Mouse (Mus musculus) heart, embryonic 10.5 days (tissue): ENCODE results near the gene Afg1l. TPM values are rescaled to one million over a fixed set of nuclear protein-coding genes. Genes with fewer than 3 reads are reported as not detected.

Experiments
- DNase-seq: peaks from one replicate; pipeline ENCODE4 v3.0.0-alpha.2; 2017; ENCODE audit warnings: low spot score
- H3K27ac ChIP-seq: fragments of 300-500 bp; sonication (generic); 2 replicates; pipeline ENCODE4 v1.5.1; 2016; ENCODE audit warnings: mild to moderate bottlenecking
- H3K27me3 ChIP-seq: fragments of 300-500 bp; sonication (generic); 2 replicates; pipeline ENCODE4 v1.6.1; 2016; ENCODE audit warnings: mild to moderate bottlenecking; ENCODE audit not compliant: poor library complexity, insufficient read depth, severe bottlenecking
- H3K36me3 ChIP-seq: fragments of 300-500 bp; sonication (generic); 2 replicates; pipeline ENCODE4 v1.6.1; 2016; ENCODE audit warnings: mild to moderate bottlenecking, moderate library complexity
- H3K4me1 ChIP-seq: fragments of 300-500 bp; sonication (generic); 2 replicates; pipeline ENCODE4 v1.6.1; 2016; ENCODE audit warnings: mild to moderate bottlenecking
- H3K4me3 ChIP-seq: fragments of 300-500 bp; sonication (generic); 2 replicates; pipeline ENCODE4 v1.5.1; 2016; ENCODE audit warnings: mild to moderate bottlenecking, moderate library complexity
- H3K9me3 ChIP-seq: fragments of 300-500 bp; sonication (generic); 2 replicates; pipeline ENCODE4 v1.6.1; 2016; ENCODE audit warnings: mild to moderate bottlenecking, moderate library complexity
- WGBS: fragments of 180-500 bp; shearing (Covaris S2); methylation state at CpG from one replicate; pipeline ENCODE4 v1.1.7; 2016; 5-methylcytosine and 5-hydroxymethylcytosine counted together
- polyA plus RNA-seq: library from polyadenylated mRNA; unstranded; fragments of >200 nt; fragmentation: Nextera tagmentation; extraction: Ambion mirVana; gene quantifications from 2 replicates; pipeline ENCODE4 v1.2.1, GENCODE M21; 2016

Gene Afg1l
- polyA plus RNA-seq, 1 experiment from 2014 or later: 8.7 TPM

- Histone ChIP-seq H3K4me1 (peaks cover 18% of the 10 kb centered on the region; the same call in 1 of the 2 replicates), H3K4me3 (no peak overlapping the region), H3K27me3 (no peaks in the 10 kb centered on the region), H3K9me3 (no peaks in the 10 kb centered on the region), H3K36me3 (peaks cover 4% of the 10 kb centered on the region; the same call in 1 of the 2 replicates), H3K27ac (no peak overlapping the region)
- no peak for DNase-seq
- WGBS: 23% methylated on average over 6 of the region's 6 CpGs
Observed at GRCm38 (mm10) chr10:42340426-42340793, 138.0 kb downstream of the Afg1l start.

- no peaks in the 10 kb centered on the region for H3K36me3 ChIP-seq
- H3K4me1 ChIP-seq: peaks cover 18% of the 10 kb centered on the region; the same call in 1 of the 2 replicates
- WGBS: 83% methylated on average over 8 of the region's 8 CpGs
- no peak overlapping the region for H3K4me3 ChIP-seq
- DNase-seq: no peak
- H3K27ac ChIP-seq: no peak overlapping the region
- H3K9me3 ChIP-seq: no peaks in the 10 kb centered on the region
- H3K27me3 ChIP-seq: no peaks in the 10 kb centered on the region
Observed at GRCm38 (mm10) chr10:42339773-42340425, 138.5 kb downstream of the Afg1l start.

DNA sequence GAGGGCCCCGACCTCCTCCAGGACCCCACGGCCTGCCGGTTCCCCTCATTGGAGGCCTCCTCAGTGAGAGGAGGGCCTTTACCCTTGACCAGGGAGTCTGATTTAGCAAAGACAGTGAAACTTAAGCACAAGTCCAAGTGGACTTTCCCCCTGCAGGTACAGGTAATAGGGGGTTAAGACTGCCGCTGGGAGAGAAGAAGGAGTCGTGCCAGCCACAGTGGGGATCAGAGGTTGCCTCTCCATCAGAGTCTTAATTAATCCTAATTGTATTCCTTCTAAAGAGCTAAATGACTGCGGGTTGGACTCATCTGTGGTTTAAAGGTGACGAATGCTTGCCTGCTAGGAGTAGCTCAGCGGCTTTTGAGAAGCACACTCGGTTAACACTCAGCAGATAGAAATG lies 139.9 kb downstream of the Afg1l start:
- H3K9me3 ChIP-seq: no peaks in the 10 kb centered on the region
- no peak overlapping the region for H3K4me3 ChIP-seq
- no peak for DNase-seq
- no peaks in the 10 kb centered on the region for H3K27me3 ChIP-seq
- no peak overlapping the region for H3K27ac ChIP-seq
- no peaks in the 10 kb centered on the region for H3K36me3 ChIP-seq
- H3K4me1 ChIP-seq: peaks cover 18% of the 10 kb centered on the region; the same call in 1 of the 2 replicates
- WGBS: 79% methylated on average over 9 of the region's 9 CpGs

DNA sequence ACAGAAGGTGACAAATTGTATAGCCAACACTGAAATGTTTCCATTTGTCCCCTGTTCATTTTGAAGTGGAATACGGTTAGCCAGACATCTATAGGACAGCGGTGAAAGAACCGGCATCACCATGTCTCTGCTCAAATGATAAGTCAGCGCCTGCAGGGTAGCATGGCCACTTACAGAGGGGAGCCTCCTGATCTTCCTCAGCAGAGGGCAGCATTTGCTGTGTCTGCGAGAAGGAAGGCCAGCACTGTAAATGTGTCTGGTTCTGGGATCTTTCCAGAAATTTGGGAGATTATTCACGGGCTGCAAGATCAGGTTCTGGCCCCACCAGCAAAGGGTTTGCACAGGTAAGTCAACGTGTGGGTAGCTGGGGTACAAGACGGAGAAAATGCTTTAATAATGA lies 150.8 kb downstream of the Afg1l start:
- H3K27ac ChIP-seq: no peak overlapping the region
- no peaks in the 10 kb centered on the region for H3K4me1 ChIP-seq
- no peak overlapping the region for H3K4me3 ChIP-seq
- WGBS: 60% methylated on average over 8 of the region's 8 CpGs
- no peak for DNase-seq
- H3K9me3 ChIP-seq: no peaks in the 10 kb centered on the region
- H3K36me3 ChIP-seq: peaks cover 5% of the 10 kb centered on the region; the same call in 1 of the 2 replicates
- no peaks in the 10 kb centered on the region for H3K27me3 ChIP-seq

DNA sequence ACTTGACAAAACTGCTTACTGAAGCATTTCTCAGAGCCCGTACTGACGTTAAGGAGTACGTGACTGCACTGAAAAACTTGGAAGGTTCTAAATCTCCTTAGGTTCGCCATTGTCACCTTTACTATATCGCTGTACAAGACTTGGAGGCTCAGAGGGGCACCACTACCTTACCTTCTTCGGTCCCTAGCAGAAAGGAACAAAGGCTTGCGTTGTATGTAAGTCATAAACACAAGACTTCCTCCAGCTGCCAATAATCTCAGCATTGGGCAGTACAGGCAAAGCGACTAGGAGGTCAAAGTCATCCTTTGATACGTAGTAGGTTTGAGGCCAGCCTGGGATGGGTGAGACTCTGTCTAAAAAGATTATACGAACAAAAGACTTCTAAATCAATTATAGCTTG lies 153.1 kb downstream of the Afg1l start:
- H3K27ac ChIP-seq: no peak overlapping the region
- H3K4me3 ChIP-seq: no peak overlapping the region
- H3K9me3 ChIP-seq: no peaks in the 10 kb centered on the region
- 92% methylated on average over 10 of the region's 10 CpGs for WGBS
- H3K4me1 ChIP-seq: no peaks in the 10 kb centered on the region
- H3K27me3 ChIP-seq: no peaks in the 10 kb centered on the region
- H3K36me3 ChIP-seq: no peaks in the 10 kb centered on the region
- DNase-seq: no peak

DNA sequence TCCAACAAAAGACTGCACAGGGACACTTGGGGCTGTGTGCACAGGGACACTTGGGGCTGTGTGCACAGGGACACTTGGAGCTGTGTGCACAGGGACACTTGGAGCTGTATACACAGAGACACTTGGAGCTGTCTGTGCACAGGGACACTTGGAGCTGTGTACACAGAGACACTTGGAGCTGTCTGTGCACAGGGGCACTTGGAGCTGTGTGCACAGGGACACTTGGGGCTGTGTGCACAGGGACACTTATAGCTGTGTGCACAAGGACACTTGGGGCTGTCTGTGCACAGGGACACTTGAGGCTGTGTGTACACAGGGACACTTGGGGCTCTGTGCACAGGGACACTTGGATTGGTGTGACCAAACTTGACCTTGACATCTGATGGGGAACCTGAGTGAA lies 154.4 kb downstream of the Afg1l start:
- Histone ChIP-seq H3K36me3 (no peaks in the 10 kb centered on the region), H3K9me3 (no peaks in the 10 kb centered on the region), H3K27me3 (no peaks in the 10 kb centered on the region), H3K27ac (no peak overlapping the region), H3K4me1 (no peaks in the 10 kb centered on the region), H3K4me3 (no peak overlapping the region)
- no peak for DNase-seq

- H3K36me3 ChIP-seq: peaks cover 8% of the 10 kb centered on the region; the same call in 1 of the 2 replicates
- H3K9me3 ChIP-seq: no peaks in the 10 kb centered on the region
- no peak overlapping the region; the same call in 1 of the 2 replicates for H3K4me3 ChIP-seq
- DNase-seq: no peak
- H3K4me1 ChIP-seq: 0 out of 2 replicates have a peak, but pooled peaks cover 3% of the 10 kb centered on the region
- WGBS: 64% methylated on average over 22 of the region's 22 CpGs
- H3K27me3 ChIP-seq: no peaks in the 10 kb centered on the region
- no peak overlapping the region for H3K27ac ChIP-seq
Observed at GRCm38 (mm10) chr10:42313222-42313786, 165.1 kb downstream of the Afg1l start.

- 45% methylated on average over 1 of the region's 1 CpGs for WGBS
- Histone ChIP-seq H3K27me3 (0 out of 2 replicates have a peak, but pooled peaks cover 2% of the 10 kb centered on the region), H3K27ac (no peak overlapping the region), H3K9me3 (no peaks in the 10 kb centered on the region), H3K36me3 (peaks cover 8% of the 10 kb centered on the region; the same call in 1 of the 2 replicates), H3K4me3 (no peak overlapping the region), H3K4me1 (no peaks in the 10 kb centered on the region)
- no peak for DNase-seq
Observed at GRCm38 (mm10) chr10:42312557-42312956, 165.8 kb downstream of the Afg1l start.

DNA sequence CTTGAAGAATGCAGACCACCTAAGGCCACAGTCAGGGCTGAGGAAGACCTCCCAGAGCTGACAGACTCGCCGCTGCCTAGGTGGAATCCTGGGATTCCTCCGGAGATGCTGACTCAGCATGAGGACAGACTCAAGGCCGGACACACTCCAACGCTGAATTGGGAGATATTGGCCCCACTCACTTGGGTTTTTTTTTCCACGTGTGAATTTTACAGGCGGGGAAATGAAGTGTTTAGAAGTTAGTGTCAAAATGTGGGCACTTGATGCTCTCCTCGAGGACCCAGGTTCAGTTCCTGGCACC lies 169.7 kb downstream of the Afg1l start:
- peaks cover 7% of the 10 kb centered on the region; the same call in 1 of the 2 replicates for H3K27me3 ChIP-seq
- H3K27ac ChIP-seq: no peak overlapping the region
- 29% methylated on average over 8 of the region's 8 CpGs for WGBS
- no peaks in the 10 kb centered on the region for H3K4me1 ChIP-seq
- no peak for DNase-seq
- no peaks in the 10 kb centered on the region for H3K9me3 ChIP-seq
- no peaks in the 10 kb centered on the region; the same call in 1 of the 2 replicates for H3K36me3 ChIP-seq
- H3K4me3 ChIP-seq: peak overlapping the region; percentile 45

DNA sequence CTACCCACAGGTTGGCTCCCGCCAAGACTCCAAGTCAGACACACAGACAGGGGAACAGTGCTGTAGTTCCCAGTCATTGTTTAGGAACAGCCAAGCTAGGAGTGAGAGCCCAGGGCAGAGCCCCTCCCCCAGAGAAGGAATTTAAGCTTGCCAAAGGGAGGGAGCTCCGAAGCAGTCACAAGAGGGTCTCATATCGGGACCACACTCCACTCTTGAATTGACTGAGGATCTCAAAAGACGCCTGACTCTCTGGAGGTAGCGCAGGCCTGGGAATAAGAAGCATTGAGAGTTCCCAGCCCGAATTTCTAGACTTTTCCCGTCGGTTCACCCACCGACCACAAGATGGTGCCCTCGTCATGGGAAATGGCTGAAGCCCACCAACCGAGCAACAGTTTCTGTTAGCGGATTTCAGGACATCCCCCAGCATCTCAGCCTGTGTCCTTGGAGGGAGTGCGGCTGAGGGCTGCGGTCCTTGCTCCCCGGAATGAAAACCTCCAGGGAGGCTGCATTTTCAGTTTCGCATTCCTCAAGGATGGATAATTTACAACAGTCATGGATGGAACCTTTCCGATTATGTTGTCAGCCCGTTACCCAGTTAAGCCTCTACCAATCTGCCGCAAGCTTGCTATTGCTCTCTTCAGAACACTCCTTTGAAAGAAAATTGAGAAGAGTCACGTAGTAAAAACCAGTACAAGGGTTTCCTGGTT lies 170.2 kb downstream of the Afg1l start:
- Histone ChIP-seq H3K36me3 (no peaks in the 10 kb centered on the region; the same call in 1 of the 2 replicates), H3K4me1 (no peaks in the 10 kb centered on the region), H3K9me3 (no peaks in the 10 kb centered on the region), H3K27me3 (peaks cover 7% of the 10 kb centered on the region; the same call in 1 of the 2 replicates), H3K27ac (no peak overlapping the region), H3K4me3 (peak overlapping the region; percentile 45)
- WGBS: 8% methylated on average over 20 of the region's 20 CpGs
- peak; percentile 88 for DNase-seq

DNA sequence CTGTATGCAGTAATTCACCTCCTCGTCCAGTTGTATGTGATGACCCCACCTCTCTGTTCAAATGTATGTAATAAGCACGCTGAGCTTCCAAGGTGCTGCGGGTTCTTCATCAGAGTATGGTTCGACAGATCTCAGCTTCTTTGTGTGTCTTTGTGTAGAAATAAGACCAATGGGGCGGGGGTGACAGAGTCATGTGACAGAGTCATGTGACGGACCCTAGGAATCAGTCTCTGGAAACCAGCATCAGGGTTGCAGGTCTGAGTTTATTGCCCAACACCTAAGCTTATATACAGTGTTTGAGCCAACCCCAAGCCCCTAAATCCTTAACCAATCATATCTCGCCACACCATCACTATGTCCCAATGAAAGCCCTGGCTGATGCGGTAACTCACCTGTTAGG lies 171.9 kb downstream of the Afg1l start:
- no peak overlapping the region for H3K4me3 ChIP-seq
- H3K27ac ChIP-seq: no peak overlapping the region
- H3K9me3 ChIP-seq: no peaks in the 10 kb centered on the region
- no peaks in the 10 kb centered on the region for H3K4me1 ChIP-seq
- peaks cover 7% of the 10 kb centered on the region; the same call in 1 of the 2 replicates for H3K27me3 ChIP-seq
- no peak for DNase-seq
- H3K36me3 ChIP-seq: no peaks in the 10 kb centered on the region
- 87% methylated on average over 8 of the region's 8 CpGs for WGBS

- H3K36me3 ChIP-seq: no peaks in the 10 kb centered on the region
- H3K27ac ChIP-seq: no peak overlapping the region
- 0 out of 2 replicates have a peak, but pooled peaks cover 4% of the 10 kb centered on the region for H3K4me1 ChIP-seq
- no peak for DNase-seq
- no peaks in the 10 kb centered on the region for H3K9me3 ChIP-seq
- peaks cover 6% of the 10 kb centered on the region; the same call in 1 of the 2 replicates for H3K27me3 ChIP-seq
- H3K4me3 ChIP-seq: no peak overlapping the region
- 53% methylated on average over 4 of the region's 4 CpGs for WGBS
Observed at GRCm38 (mm10) chr10:42300805-42301204, 177.6 kb downstream of the Afg1l start.

DNA sequence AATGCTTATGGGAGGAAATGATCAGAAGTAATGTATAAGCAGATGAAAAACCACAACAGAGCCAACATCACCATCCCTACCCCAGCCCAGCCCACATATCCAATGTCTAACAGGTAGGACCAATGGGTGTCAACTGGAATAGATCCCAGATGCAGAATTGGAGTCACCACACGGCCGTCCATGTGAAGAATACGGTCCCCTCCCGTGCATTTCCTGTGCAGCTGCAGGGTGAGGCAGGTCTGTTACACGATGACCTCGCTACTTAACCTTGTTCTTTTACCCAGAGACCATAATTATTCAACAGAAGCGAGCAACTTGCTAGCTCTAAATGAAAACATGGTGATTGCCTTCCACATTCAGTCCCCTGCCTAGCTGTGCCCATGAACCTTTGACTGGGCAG lies 178.4 kb downstream of the Afg1l start:
- Histone ChIP-seq H3K27ac (no peak overlapping the region), H3K36me3 (no peaks in the 10 kb centered on the region), H3K9me3 (no peaks in the 10 kb centered on the region), H3K4me3 (no peak overlapping the region), H3K27me3 (peaks cover 6% of the 10 kb centered on the region; the same call in 1 of the 2 replicates), H3K4me1 (0 out of 2 replicates have a peak, but pooled peaks cover 4% of the 10 kb centered on the region)
- DNase-seq: no peak
- 66% methylated on average over 7 of the region's 7 CpGs for WGBS
